Mouse (Mus musculus): ENCODE results near the gene Mrpl49. TPM values are rescaled to one million over a fixed set of nuclear protein-coding genes. Genes with fewer than 3 reads are reported as not detected.

The Mrpl49 gene
- total and polyA plus RNA-seq, 3 experiments, result 23.5 to 39.0 (median 37.1) TPM

- TF ChIP-seq EP300 (IDR thresholded peaks at IDR 0.05; ENCODE audit: insufficient read depth, low read depth, low read length) (no peak), POLR2A (IDR thresholded peaks at IDR 0.05; ENCODE audit: insufficient read depth, low read depth, low read length) (no peak), CTCF (IDR thresholded peaks at IDR 0.05) (no peak)
- Histone ChIP-seq H3K4me3 (no peak overlapping the region), H3K79me2 (replicated peaks; ENCODE audit: control insufficient read depth, insufficient read depth, low read length) (no peaks in the 10 kb centered on the region), H3K27me3 (ENCODE audit: control insufficient read depth, insufficient read depth, low read length) (no peaks in the 10 kb centered on the region), H3K9ac (ENCODE audit: low read depth, low read length) (no peak overlapping the region), H3K4me1 (ENCODE audit: control insufficient read depth, insufficient read depth, low read length) (no peaks in the 10 kb centered on the region), H3K36me3 (ENCODE audit: control insufficient read depth, insufficient read depth, low read length) (no peaks in the 10 kb centered on the region), H3K27ac (no peak overlapping the region)
- intact Hi-C loops (cut with DNase I), result no loop called here
- WGBS, result 61% methylated on average over 3 of the region's 3 CpGs
- no peak for DNase-seq
These were observed 40.3 kb upstream of the Mrpl49 start for GRCm38 (mm10) chr19:6097847-6098246.

GRCm38 (mm10) chr19:6094119-6094518 lies 36.5 kb upstream of the Mrpl49 start, which contains the start of gene AC131692.1:
Gene AC131692.1, plus strand, starts transcription at chr19:6094419.
- no peak for DNase-seq
- WGBS, result 85% methylated on average over 7 of the region's 7 CpGs
- Histone ChIP-seq H3K9ac (ENCODE audit: low read depth, low read length) (no peak within 1 kb of the TSS), H3K27ac (no peak within 1 kb of the TSS), H3K79me2 (replicated peaks; ENCODE audit: control insufficient read depth, insufficient read depth, low read length) (no peaks in the 10 kb centered on the region), H3K27me3 (ENCODE audit: control insufficient read depth, insufficient read depth, low read length) (no peaks in the 10 kb centered on the region), H3K4me1 (ENCODE audit: control insufficient read depth, insufficient read depth, low read length) (no peaks in the 10 kb centered on the region), H3K4me3 (no peak within 1 kb of the TSS), H3K36me3 (ENCODE audit: control insufficient read depth, insufficient read depth, low read length) (no peaks in the 10 kb centered on the region)
- intact Hi-C loops (cut with DNase I), result no loop called here
- TF ChIP-seq CTCF (IDR thresholded peaks at IDR 0.05) (no peak), POLR2A (IDR thresholded peaks at IDR 0.05; ENCODE audit: insufficient read depth, low read depth, low read length) (no peak), EP300 (IDR thresholded peaks at IDR 0.05; ENCODE audit: insufficient read depth, low read depth, low read length) (no peak)

- 0 out of 2 replicates have a peak, but pooled peaks cover 2% of the 10 kb centered on the region for H3K79me2 ChIP-seq (replicated peaks; ENCODE audit: control insufficient read depth, insufficient read depth, low read length)
- 95% methylated on average over 13 of the region's 13 CpGs for WGBS
- peaks cover 3% of the 10 kb centered on the region for H3K4me1 ChIP-seq (ENCODE audit: control insufficient read depth, insufficient read depth, low read length)
- no peaks in the 10 kb centered on the region for H3K27me3 ChIP-seq (ENCODE audit: control insufficient read depth, insufficient read depth, low read length)
- H3K4me3 ChIP-seq, result no peak overlapping the region
- no peak overlapping the region for H3K9ac ChIP-seq (ENCODE audit: low read depth, low read length)
- H3K36me3 ChIP-seq (ENCODE audit: control insufficient read depth, insufficient read depth, low read length), result no peaks in the 10 kb centered on the region
- intact Hi-C loops (cut with DNase I), result loop anchor here (10.0 kb wide), 1 partner anchor 246 kb away; the partner anchor contains the start of gene Men1
- no peak for DNase-seq
- H3K27ac ChIP-seq, result no peak overlapping the region
- no peak for TF ChIP-seq CTCF (IDR thresholded peaks at IDR 0.05)
- TF ChIP-seq EP300 (IDR thresholded peaks at IDR 0.05; ENCODE audit: insufficient read depth, low read depth, low read length), result no peak
- TF ChIP-seq POLR2A (IDR thresholded peaks at IDR 0.05; ENCODE audit: insufficient read depth, low read depth, low read length), result no peak
These were observed 31.3 kb upstream of the Mrpl49 start for GRCm38 (mm10) chr19:6088841-6089240.

GRCm38 (mm10) chr19:6085417-6085879 lies 27.9 kb upstream of the Mrpl49 start:
- no peaks in the 10 kb centered on the region for H3K36me3 ChIP-seq (ENCODE audit: control insufficient read depth, insufficient read depth, low read length)
- intact Hi-C loops (cut with DNase I), result loop anchor here (2.0 to 10.0 kb wide), 2 partner anchors 33 to 249 kb away; partner anchors contain the start of genes Men1 and Sac3d1
- H3K79me2 ChIP-seq (replicated peaks; ENCODE audit: control insufficient read depth, insufficient read depth, low read length), result 0 out of 2 replicates have a peak, but pooled peaks cover 2% of the 10 kb centered on the region
- peak in 1 of 2 experiments; percentile 49 for DNase-seq
- H3K9ac ChIP-seq (ENCODE audit: low read depth, low read length), result no peak overlapping the region
- under 1% methylated on average over 17 of the region's 17 CpGs for WGBS
- H3K4me3 ChIP-seq, result peak overlapping the region; percentile 62
- no peak overlapping the region for H3K27ac ChIP-seq
- TF ChIP-seq CTCF (IDR thresholded peaks at IDR 0.05), result no peak
- no peak for TF ChIP-seq POLR2A (IDR thresholded peaks at IDR 0.05; ENCODE audit: insufficient read depth, low read depth, low read length)
- TF ChIP-seq EP300 (IDR thresholded peaks at IDR 0.05; ENCODE audit: insufficient read depth, low read depth, low read length), result no peak
- no peaks in the 10 kb centered on the region for H3K27me3 ChIP-seq (ENCODE audit: control insufficient read depth, insufficient read depth, low read length)
- peaks cover 4% of the 10 kb centered on the region for H3K4me1 ChIP-seq (ENCODE audit: control insufficient read depth, insufficient read depth, low read length)

GRCm38 (mm10) chr19:6084478-6085248 lies 27.1 kb upstream of the Mrpl49 start, which contains the start of the genes Zfpl1 and Cdca5:
Gene Zfpl1, minus strand, starts transcription at chr19:6084956.
Gene Cdca5, plus strand, starts transcription at chr19:6084983.
- H3K4me3 ChIP-seq, result peak within 1 kb of the TSS; percentile 62
- H3K79me2 ChIP-seq (replicated peaks; ENCODE audit: control insufficient read depth, insufficient read depth, low read length), result 0 out of 2 replicates have a peak, but pooled peaks cover 2% of the 10 kb centered on the region
- TF ChIP-seq POLR2A (IDR thresholded peaks at IDR 0.05; ENCODE audit: insufficient read depth, low read depth, low read length) (peak; percentile 74; the same call in 1 of the 2 replicates), CTCF (IDR thresholded peaks at IDR 0.05) (peak; percentile 15), EP300 (IDR thresholded peaks at IDR 0.05; ENCODE audit: insufficient read depth, low read depth, low read length) (peak; percentile 94)
- peak within 1 kb of the TSS; percentile 48 for H3K9ac ChIP-seq (ENCODE audit: low read depth, low read length)
- H3K4me1 ChIP-seq (ENCODE audit: control insufficient read depth, insufficient read depth, low read length), result peaks cover 4% of the 10 kb centered on the region
- DNase-seq, result peak; percentile 97
- H3K36me3 ChIP-seq (ENCODE audit: control insufficient read depth, insufficient read depth, low read length), result no peaks in the 10 kb centered on the region
- under 1% methylated on average over 58 of the region's 58 CpGs for WGBS
- intact Hi-C loops (cut with DNase I), result loop anchor here (1.0 to 10.0 kb wide), 3 partner anchors 26 to 250 kb away; partner anchors contain the start of genes Men1 and Sac3d1
- H3K27ac ChIP-seq, result peak within 1 kb of the TSS; percentile 70
- no peaks in the 10 kb centered on the region for H3K27me3 ChIP-seq (ENCODE audit: control insufficient read depth, insufficient read depth, low read length)

Measured in heart, adult 2 months (tissue).